Mouse (Mus musculus) neural tube, embryonic 11.5 days (tissue): Measurements from ENCODE around the gene D630045J12Rik. TPM values are rescaled to one million over a fixed set of nuclear protein-coding genes. Genes with fewer than 3 reads are reported as not detected.

Experiments used
- ATAC-seq: fragments of 200-750 bp; cut with Nextera tagmentation; 2 replicates; pipeline ENCODE4 v1.8.0; 2017; ENCODE audit warnings: moderate number of reproducible peaks, mild to moderate bottlenecking, moderate TSS enrichment, moderate library complexity; ENCODE audit not compliant: insufficient read depth, low FRiP score, low TSS enrichment
- DNase-seq: peaks from one replicate; pipeline ENCODE4 v3.0.0-alpha.2; 2015; ENCODE audit warnings: low spot score
- H3K27ac ChIP-seq: fragments of 300-500 bp; sonication (generic); 2 replicates; pipeline ENCODE4 v1.5.1; 2014; ENCODE audit warnings: low read depth, mild to moderate bottlenecking, low read length
- H3K27me3 ChIP-seq: fragments of 300-500 bp; sonication (generic); 2 replicates; pipeline ENCODE4 v1.6.1; 2014; ENCODE audit warnings: mild to moderate bottlenecking, low read length, mixed read lengths; ENCODE audit not compliant: control insufficient read depth, insufficient read depth
- H3K36me3 ChIP-seq: fragments of 300-500 bp; sonication (generic); 2 replicates; pipeline ENCODE4 v1.6.1; 2014; ENCODE audit warnings: mild to moderate bottlenecking, low read length, moderate library complexity, mixed read lengths; ENCODE audit not compliant: control insufficient read depth, insufficient read depth
- H3K4me1 ChIP-seq: fragments of 300-500 bp; sonication (generic); 2 replicates; pipeline ENCODE4 v1.6.1; 2014; ENCODE audit warnings: low read length, mixed read lengths; ENCODE audit not compliant: control insufficient read depth, insufficient read depth
- H3K4me2 ChIP-seq: fragments of 300-500 bp; sonication (generic); 2 replicates; pipeline ENCODE4 v1.6.1; 2014; ENCODE audit warnings: low read depth, mild to moderate bottlenecking, moderate library complexity
- H3K4me3 ChIP-seq: fragments of 300-500 bp; sonication (generic); 2 replicates; pipeline ENCODE4 v1.5.1; 2014; ENCODE audit warnings: low read depth, low read length
- H3K9ac ChIP-seq: fragments of 300-500 bp; sonication (generic); 2 replicates; pipeline ENCODE4 v1.6.1; 2014; ENCODE audit warnings: mild to moderate bottlenecking, low read length
- H3K9me3 ChIP-seq: fragments of 300-500 bp; sonication (generic); 2 replicates; pipeline ENCODE4 v1.6.1; 2016; ENCODE audit warnings: low read length; ENCODE audit not compliant: control insufficient read depth
- WGBS: fragments of 180-500 bp; shearing (Covaris S2); extraction: QIAGEN DNeasy Blood & Tissue Kit; methylation state at CpG from one replicate; pipeline ENCODE4 v1.1.7; 2014; 5-methylcytosine and 5-hydroxymethylcytosine counted together
- polyA plus RNA-seq: library from polyadenylated mRNA; unstranded; fragments of >200 nt; fragmentation: Nextera tagmentation; extraction: Ambion mirVana; gene quantifications from 2 replicates; pipeline ENCODE4 v1.2.1, GENCODE M21; 2014

Gene D630045J12Rik
- polyA plus RNA-seq, 1 experiment from 2014 or later = 13.5 TPM

DNA sequence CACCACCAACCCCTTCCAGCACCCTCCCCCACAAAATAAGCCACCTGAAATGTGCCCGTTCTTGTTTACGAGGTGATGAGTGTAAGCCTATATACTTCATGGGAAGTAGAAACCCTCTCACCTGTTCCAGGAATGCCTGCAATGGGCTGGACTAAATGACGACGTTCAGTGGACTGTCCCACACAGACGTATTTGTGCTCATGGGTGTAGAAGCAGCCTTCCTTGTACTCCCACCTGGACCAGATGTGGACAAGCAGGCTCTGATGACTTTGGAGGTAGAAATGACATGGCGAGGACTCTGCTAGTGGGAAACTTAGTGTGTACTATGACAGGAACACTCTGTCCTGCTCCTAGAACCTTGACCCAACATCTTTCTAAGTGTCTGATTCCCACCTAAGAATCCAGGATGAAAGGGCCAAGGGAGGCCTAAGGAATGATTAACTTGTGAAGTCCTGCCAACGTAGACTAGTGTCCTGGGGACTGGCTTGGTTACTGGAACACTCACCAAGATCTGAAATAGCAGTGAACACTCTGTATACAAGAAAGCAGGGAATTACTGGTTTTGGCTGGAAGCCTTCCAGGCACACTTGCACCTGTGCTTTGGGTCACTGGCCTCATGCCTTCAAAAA lies 129.5 kb downstream of the D630045J12Rik start, which contains the start of gene Atp6v0a4:
Gene Atp6v0a4 (minus strand): TSS at position 380 of the 629 bp plus-strand sequence.
- DNase-seq = no peak
- no peak within 1 kb of the TSS for H3K9ac ChIP-seq
- no peak within 1 kb of the TSS for H3K4me3 ChIP-seq
- H3K27ac ChIP-seq = no peak within 1 kb of the TSS
- H3K4me2 ChIP-seq = no peak within 1 kb of the TSS
- no peaks in the 10 kb centered on the region for H3K9me3 ChIP-seq
- no peaks in the 10 kb centered on the region for H3K27me3 ChIP-seq
- 90% methylated on average over 7 of the region's 7 CpGs for WGBS
- H3K36me3 ChIP-seq = peaks cover 9% of the 10 kb centered on the region
- no peaks in the 10 kb centered on the region for H3K4me1 ChIP-seq
- ATAC-seq = no peak

- DNase-seq = no peak
- ATAC-seq = no peak
- Histone ChIP-seq H3K4me1 (no peaks in the 10 kb centered on the region), H3K9me3 (no peaks in the 10 kb centered on the region), H3K4me2 (no peak overlapping the region), H3K27me3 (no peaks in the 10 kb centered on the region), H3K36me3 (peaks cover 8% of the 10 kb centered on the region), H3K27ac (no peak overlapping the region), H3K4me3 (no peak overlapping the region), H3K9ac (no peak overlapping the region)
- 82% methylated on average over 18 of the region's 18 CpGs for WGBS
These were observed 130.2 kb downstream of the D630045J12Rik start for GRCm38 (mm10) chr6:38123471-38124206.

- 78% methylated on average over 6 of the region's 6 CpGs for WGBS
- no peak for ATAC-seq
These were observed 131.0 kb downstream of the D630045J12Rik start for GRCm38 (mm10) chr6:38122791-38123190.

GRCm38 (mm10) chr6:38121843-38122242 lies 132.0 kb downstream of the D630045J12Rik start:
- H3K9ac ChIP-seq = no peak overlapping the region
- H3K9me3 ChIP-seq = no peaks in the 10 kb centered on the region
- no peaks in the 10 kb centered on the region for H3K4me1 ChIP-seq
- no peak overlapping the region for H3K4me2 ChIP-seq
- no peaks in the 10 kb centered on the region for H3K27me3 ChIP-seq
- no peak overlapping the region for H3K27ac ChIP-seq
- DNase-seq (no peak), ATAC-seq (no peak)
- no peak overlapping the region for H3K4me3 ChIP-seq
- peaks cover 4% of the 10 kb centered on the region for H3K36me3 ChIP-seq
- 86% methylated on average over 5 of the region's 5 CpGs for WGBS

More at GRCm38 (mm10) chr6:38122791-38123190, 131.0 kb downstream of the D630045J12Rik start:
- no peak overlapping the region for H3K27ac ChIP-seq
- no peaks in the 10 kb centered on the region for H3K27me3 ChIP-seq
- no peak overlapping the region for H3K9ac ChIP-seq
- no peaks in the 10 kb centered on the region for H3K9me3 ChIP-seq
- no peak overlapping the region for H3K4me2 ChIP-seq
- H3K36me3 ChIP-seq = peaks cover 6% of the 10 kb centered on the region
- no peaks in the 10 kb centered on the region for H3K4me1 ChIP-seq
- H3K4me3 ChIP-seq = no peak overlapping the region
- no peak for DNase-seq

DNA sequence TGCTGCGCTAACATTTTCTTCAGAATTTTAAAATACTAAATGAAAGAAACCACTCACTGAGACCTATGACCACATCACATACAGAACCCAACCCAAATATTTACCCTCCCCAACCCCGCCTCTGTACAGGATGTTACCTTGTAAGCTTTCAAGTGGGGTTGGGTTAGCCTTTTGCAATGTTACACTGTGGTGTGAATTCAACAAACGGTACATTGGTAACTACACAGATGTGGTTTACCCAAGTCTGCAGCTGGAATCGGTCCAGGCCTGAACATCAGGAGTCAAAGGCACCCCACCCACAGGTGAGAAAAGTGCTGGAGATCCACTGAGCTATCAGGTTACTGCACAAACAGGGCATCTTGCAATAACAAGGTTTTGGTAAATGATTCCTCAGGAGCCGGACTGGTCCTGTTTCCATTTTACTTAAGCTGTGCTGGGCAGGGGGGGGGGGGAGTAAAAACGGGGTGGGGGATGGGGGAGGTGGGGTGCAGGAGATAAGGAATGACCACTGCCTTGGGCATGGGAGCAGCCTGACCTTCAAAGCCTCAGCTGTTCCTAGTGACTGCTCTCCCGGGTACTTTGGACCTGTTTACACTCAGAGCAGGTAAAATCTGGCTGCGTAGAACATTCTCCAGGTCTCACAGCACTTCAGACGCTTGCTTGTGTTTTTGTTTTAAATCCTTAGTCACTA lies 133.0 kb downstream of the D630045J12Rik start:
- Histone ChIP-seq H3K4me1 (no peaks in the 10 kb centered on the region), H3K4me3 (no peak overlapping the region), H3K9me3 (no peaks in the 10 kb centered on the region), H3K27me3 (no peaks in the 10 kb centered on the region), H3K36me3 (no peaks in the 10 kb centered on the region), H3K4me2 (no peak overlapping the region), H3K27ac (no peak overlapping the region), H3K9ac (no peak overlapping the region)
- DNase-seq = no peak
- WGBS = 70% methylated on average over 9 of the region's 9 CpGs
- ATAC-seq = no peak

DNA sequence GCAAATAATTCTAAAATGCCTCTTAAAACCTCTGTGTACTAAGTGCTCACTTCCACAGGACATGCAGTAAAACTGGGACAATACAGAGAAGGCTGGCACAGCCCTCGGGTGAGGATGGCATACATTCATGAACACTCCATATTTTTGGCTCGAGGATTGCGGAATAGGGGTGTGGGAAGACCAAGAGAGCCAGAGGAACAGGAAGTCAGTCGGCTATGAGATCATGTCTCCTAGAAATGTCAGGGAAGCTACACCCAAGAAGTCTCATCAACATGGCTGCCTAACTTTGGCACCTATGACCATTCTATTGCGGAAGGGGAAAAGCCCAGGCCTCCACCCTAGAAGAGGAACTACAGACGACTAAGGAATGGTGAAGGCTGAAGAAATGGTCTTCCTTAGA lies 135.5 kb downstream of the D630045J12Rik start:
- H3K27me3 ChIP-seq = no peaks in the 10 kb centered on the region
- no peaks in the 10 kb centered on the region for H3K9me3 ChIP-seq
- H3K4me2 ChIP-seq = no peak overlapping the region
- no peak for ATAC-seq
- no peaks in the 10 kb centered on the region for H3K36me3 ChIP-seq
- no peak overlapping the region for H3K27ac ChIP-seq
- H3K4me1 ChIP-seq = no peaks in the 10 kb centered on the region
- DNase-seq = no peak
- H3K4me3 ChIP-seq = no peak overlapping the region
- WGBS = 93% methylated on average over 6 of the region's 6 CpGs
- H3K9ac ChIP-seq = no peak overlapping the region

DNA sequence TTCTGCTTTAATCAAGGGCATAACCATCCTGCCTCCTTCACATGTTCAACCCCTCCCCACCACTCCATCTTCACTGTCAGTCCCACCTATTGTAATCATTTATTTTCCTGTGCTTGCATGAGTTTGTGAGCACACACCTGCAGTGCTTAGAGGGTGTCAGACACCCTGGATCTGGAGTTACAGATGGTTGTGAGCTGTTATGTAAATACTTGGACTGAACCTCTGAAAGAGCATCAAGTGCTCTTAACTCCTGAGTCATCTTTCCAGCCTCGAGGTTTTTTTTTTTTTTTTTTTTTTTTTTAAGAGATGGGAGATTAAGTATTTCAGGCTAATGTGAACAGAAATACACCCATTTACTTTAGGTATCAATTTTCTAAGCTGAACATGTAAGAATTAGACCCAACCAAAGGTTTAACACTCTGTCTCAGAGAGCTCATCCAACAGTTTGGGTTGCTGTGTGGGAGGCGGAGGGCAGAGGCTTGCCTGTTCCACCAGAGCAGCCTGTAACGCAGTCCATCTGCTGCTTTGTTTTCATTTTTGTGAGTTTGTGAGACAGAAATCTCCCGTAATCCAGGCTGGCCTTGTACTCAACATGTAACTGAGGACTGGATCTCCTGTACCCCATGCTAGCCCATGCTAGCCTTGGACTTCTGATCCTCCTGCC lies 137.6 kb downstream of the D630045J12Rik start:
- 78% methylated on average over 4 of the region's 4 CpGs for WGBS
- Histone ChIP-seq H3K4me3 (no peak overlapping the region), H3K4me2 (no peak overlapping the region), H3K27me3 (no peaks in the 10 kb centered on the region), H3K9me3 (no peaks in the 10 kb centered on the region), H3K4me1 (no peaks in the 10 kb centered on the region), H3K9ac (no peak overlapping the region), H3K27ac (no peak overlapping the region), H3K36me3 (no peaks in the 10 kb centered on the region)
- DNase-seq (no peak), ATAC-seq (no peak)

GRCm38 (mm10) chr6:38110859-38111258 lies 142.9 kb downstream of the D630045J12Rik start:
- Histone ChIP-seq H3K4me1 (no peaks in the 10 kb centered on the region), H3K4me3 (no peak overlapping the region), H3K27ac (no peak overlapping the region), H3K27me3 (no peaks in the 10 kb centered on the region), H3K4me2 (no peak overlapping the region), H3K9me3 (no peaks in the 10 kb centered on the region), H3K9ac (no peak overlapping the region), H3K36me3 (no peaks in the 10 kb centered on the region)
- DNase-seq (no peak), ATAC-seq (no peak)
- WGBS = 79% methylated on average over 9 of the region's 9 CpGs
